Mouse (Mus musculus) heart, embryonic 11.5 days (tissue): ENCODE results near the gene Zfp398. TPM values are rescaled to one million over a fixed set of nuclear protein-coding genes. Genes with fewer than 3 reads are reported as not detected.

ENCODE experiments used
- ATAC-seq: fragments of 200-750 bp; cut with Nextera tagmentation; replicated peaks from 2 replicates; pipeline ENCODE4 v1.8.0; 2017; ENCODE audit warnings: moderate library complexity; ENCODE audit not compliant: insufficient number of reproducible peaks, low FRiP score, low TSS enrichment
- H3K27ac ChIP-seq: fragments of 300-500 bp; sonication (generic); 2 replicates; pipeline ENCODE4 v1.5.1; 2014; ENCODE audit warnings: mild to moderate bottlenecking, low read depth, low read length
- H3K27me3 ChIP-seq: fragments of 300-500 bp; sonication (generic); 2 replicates; pipeline ENCODE4 v1.6.1; 2014; ENCODE audit warnings: mild to moderate bottlenecking, low read length, mixed read lengths; ENCODE audit not compliant: control insufficient read depth, insufficient read depth
- H3K36me3 ChIP-seq: fragments of 300-500 bp; sonication (generic); 2 replicates; pipeline ENCODE4 v1.6.1; 2014; ENCODE audit warnings: mild to moderate bottlenecking, low read length, moderate library complexity, mixed read lengths; ENCODE audit not compliant: control insufficient read depth, insufficient read depth
- H3K4me1 ChIP-seq: fragments of 300-500 bp; sonication (generic); 2 replicates; pipeline ENCODE4 v1.6.1; 2014; ENCODE audit warnings: low read length; ENCODE audit not compliant: control insufficient read depth, insufficient read depth
- H3K4me2 ChIP-seq: fragments of 300-500 bp; sonication (generic); 2 replicates; pipeline ENCODE4 v1.6.1; 2014; ENCODE audit warnings: mild to moderate bottlenecking, moderate library complexity
- H3K4me3 ChIP-seq: fragments of 300-500 bp; sonication (generic); 2 replicates; pipeline ENCODE4 v1.5.1; 2014; ENCODE audit warnings: low read depth, low read length
- H3K9ac ChIP-seq: fragments of 300-500 bp; sonication (generic); 2 replicates; pipeline ENCODE4 v1.6.1; 2014; ENCODE audit warnings: mild to moderate bottlenecking, low read depth, low read length, moderate library complexity
- H3K9me3 ChIP-seq: fragments of 300-500 bp; sonication (generic); replicated peaks from 2 replicates; pipeline ENCODE4 v1.6.1; 2016; ENCODE audit warnings: low read length; ENCODE audit not compliant: control insufficient read depth
- WGBS: fragments of 180-500 bp; shearing (Covaris S2); extraction: QIAGEN DNeasy Blood & Tissue Kit; methylation state at CpG from one replicate; pipeline ENCODE4 v1.1.7; 2014; ENCODE audit not compliant: insufficient replicate concordance; 5-methylcytosine and 5-hydroxymethylcytosine counted together
- polyA plus RNA-seq: library from polyadenylated mRNA; unstranded; fragments of >200 nt; fragmentation: Nextera tagmentation; extraction: Ambion mirVana; gene quantifications from 2 replicates; pipeline ENCODE4 v1.2.1, GENCODE M21; 2014

Gene Zfp398
- polyA plus RNA-seq, 1 experiment from 2014 or later = 4.0 TPM

DNA sequence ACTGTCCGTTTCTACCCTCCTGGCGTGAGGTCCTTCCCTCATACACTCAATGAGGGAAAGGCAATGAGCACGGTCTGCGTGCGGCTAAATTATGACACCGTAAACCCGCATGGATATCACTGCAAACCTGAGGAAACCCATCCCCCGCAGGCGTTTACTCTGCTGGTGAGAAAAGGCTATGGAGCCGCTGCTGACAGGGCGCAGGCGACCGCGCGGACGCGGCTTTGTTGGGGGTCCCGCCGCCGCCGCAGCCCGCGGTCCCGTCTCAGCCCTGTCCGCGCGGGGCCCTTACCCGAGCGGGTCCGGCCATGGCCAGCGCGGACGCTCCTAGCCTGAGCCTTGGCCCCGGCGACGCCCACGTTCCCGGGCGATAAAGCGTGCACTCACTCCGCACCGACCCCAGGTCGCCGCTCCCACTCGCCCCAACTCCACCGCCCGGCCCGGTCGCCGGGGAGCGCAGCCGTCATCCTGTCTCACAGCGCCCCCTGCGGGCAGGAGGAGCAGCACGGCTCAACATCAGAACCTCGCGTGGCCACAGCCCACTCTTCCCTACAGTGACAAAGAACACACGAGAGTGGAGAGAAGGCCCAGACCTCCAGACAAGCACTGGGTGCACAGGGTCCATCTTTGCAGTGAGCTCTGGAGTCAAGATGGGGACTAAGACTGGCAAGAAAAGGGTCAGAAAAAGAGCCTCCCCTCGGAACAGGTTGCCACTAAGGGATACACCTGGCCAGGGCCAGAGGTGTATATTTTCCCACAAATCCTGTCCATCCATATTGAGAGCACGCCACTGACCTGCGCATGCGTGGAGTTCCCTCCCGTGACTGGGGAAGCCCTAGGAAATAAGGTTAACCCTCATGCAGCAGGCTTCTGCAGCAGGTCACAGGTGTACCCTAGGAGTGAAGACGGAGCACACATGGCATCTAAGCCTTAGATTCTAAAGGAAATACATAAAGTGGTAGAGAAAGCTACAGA is 5.1 kb upstream of the Zfp398 start, which contains the start of gene Zfp786:
Gene Zfp786 (minus strand): TSS at position 764 of the 975 bp plus-strand sequence.
- Histone ChIP-seq H3K27me3 (no peaks in the 10 kb centered on the region), H3K9ac (peak within 1 kb of the TSS; percentile 87), H3K36me3 (no peaks in the 10 kb centered on the region), H3K4me1 (peaks cover 3% of the 10 kb centered on the region), H3K27ac (0 out of 2 replicates have a peak within 1 kb of the TSS, but pooled peaks have one; percentile 22), H3K4me3 (peak within 1 kb of the TSS; percentile 87), H3K9me3 (no peaks in the 10 kb centered on the region), H3K4me2 (peak within 1 kb of the TSS; percentile 80)
- ATAC-seq = peak; percentile 77
- WGBS = 1% methylated on average over 64 of the region's 64 CpGs

DNA sequence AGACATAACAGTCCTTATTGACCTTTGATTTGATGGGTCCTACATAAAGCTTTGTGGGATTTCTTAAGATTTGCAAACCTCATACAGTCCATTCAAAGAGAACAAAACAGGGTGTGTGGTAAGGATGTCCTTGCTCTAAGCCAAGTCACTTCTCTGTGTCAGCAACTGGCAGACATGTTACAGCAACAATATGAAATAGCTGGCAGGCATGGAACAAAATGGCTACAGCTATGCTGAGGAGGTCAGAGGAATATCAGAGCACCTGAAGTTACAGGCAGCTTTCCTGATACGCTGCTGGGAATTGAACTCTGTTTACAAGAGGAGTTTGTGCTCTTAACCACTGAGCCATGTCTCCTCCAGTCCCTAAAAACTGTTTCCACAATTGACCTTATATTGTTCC is 3.2 kb upstream of the Zfp398 start:
- 71% methylated on average over 1 of the region's 1 CpGs for WGBS
- Histone ChIP-seq H3K9ac (no peak overlapping the region), H3K9me3 (no peaks in the 10 kb centered on the region), H3K4me2 (no peak overlapping the region), H3K36me3 (no peaks in the 10 kb centered on the region), H3K27ac (no peak overlapping the region), H3K27me3 (no peaks in the 10 kb centered on the region), H3K4me1 (peaks cover 3% of the 10 kb centered on the region), H3K4me3 (no peak overlapping the region)
- no peak for ATAC-seq

DNA sequence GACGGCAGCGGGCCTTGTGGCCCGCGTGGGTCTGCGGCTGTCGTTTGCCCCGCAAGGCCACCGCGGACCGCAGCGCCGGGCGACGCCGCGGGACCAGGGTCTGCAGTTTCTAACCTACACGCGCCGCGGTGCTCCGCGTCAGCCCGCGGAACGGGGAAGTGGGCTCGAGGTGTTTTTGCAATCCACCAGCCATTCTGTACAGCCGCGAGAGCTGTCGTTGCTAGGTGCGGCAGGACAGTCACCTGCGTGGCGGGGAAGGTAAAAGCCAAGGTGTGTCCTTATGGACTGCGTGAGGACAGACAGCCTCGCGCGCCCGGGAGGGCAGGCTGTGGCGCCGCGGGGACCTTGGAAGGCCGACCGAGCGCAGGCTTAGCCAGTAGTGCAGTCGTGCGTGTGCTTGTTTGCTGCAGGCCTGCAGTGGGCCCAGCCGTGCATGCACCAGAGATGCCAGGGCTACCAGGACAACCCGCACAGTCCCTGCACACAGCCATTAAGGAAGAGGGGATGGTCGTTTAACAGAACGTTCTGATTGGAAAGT is 592 bp downstream of the Zfp398 start:
- peak; percentile 64 for ATAC-seq

GRCm38 (mm10) chr6:47837630-47838029 is 2.2 kb downstream of the Zfp398 start:
- no peak overlapping the region for H3K4me2 ChIP-seq
- no peaks in the 10 kb centered on the region for H3K9me3 ChIP-seq
- no peak overlapping the region for H3K4me3 ChIP-seq
- H3K4me1 ChIP-seq = peaks cover 3% of the 10 kb centered on the region; the same call in 1 of the 2 replicates
- no peak overlapping the region for H3K9ac ChIP-seq
- no peak for ATAC-seq
- no peaks in the 10 kb centered on the region for H3K36me3 ChIP-seq
- no peak overlapping the region for H3K27ac ChIP-seq
- no peaks in the 10 kb centered on the region for H3K27me3 ChIP-seq
- WGBS = 32% methylated on average over 2 of the region's 2 CpGs

More for the DNA sequence above, 592 bp downstream of the Zfp398 start:
- Histone ChIP-seq H3K4me1 (peaks cover 3% of the 10 kb centered on the region; the same call in 1 of the 2 replicates), H3K4me2 (peak overlapping the region; percentile 74), H3K9me3 (no peaks in the 10 kb centered on the region), H3K27me3 (no peaks in the 10 kb centered on the region), H3K36me3 (no peaks in the 10 kb centered on the region), H3K9ac (peak overlapping the region; percentile 90), H3K27ac (peak overlapping the region; percentile 89), H3K4me3 (peak overlapping the region; percentile 94)
- WGBS = under 1% methylated on average over 49 of the region's 49 CpGs

- Histone ChIP-seq H3K9me3 (no peaks in the 10 kb centered on the region), H3K27me3 (no peaks in the 10 kb centered on the region), H3K9ac (no peak overlapping the region), H3K4me1 (0 out of 2 replicates have a peak, but pooled peaks cover 3% of the 10 kb centered on the region), H3K4me3 (no peak overlapping the region), H3K4me2 (no peak overlapping the region), H3K27ac (no peak overlapping the region), H3K36me3 (no peaks in the 10 kb centered on the region)
- no peak for ATAC-seq
- WGBS = 100% methylated on average over 1 of the region's 1 CpGs
Observed at GRCm38 (mm10) chr6:47841077-47841476, 5.6 kb downstream of the Zfp398 start.

- Histone ChIP-seq H3K4me3 (no peak overlapping the region), H3K27me3 (no peaks in the 10 kb centered on the region), H3K9ac (no peak overlapping the region), H3K9me3 (no peaks in the 10 kb centered on the region), H3K4me2 (no peak overlapping the region), H3K4me1 (0 out of 2 replicates have a peak, but pooled peaks cover 3% of the 10 kb centered on the region), H3K36me3 (no peaks in the 10 kb centered on the region), H3K27ac (no peak overlapping the region)
- no peak for ATAC-seq
- 87% methylated on average over 2 of the region's 2 CpGs for WGBS
Observed at GRCm38 (mm10) chr6:47841831-47842230, 6.4 kb downstream of the Zfp398 start.

DNA sequence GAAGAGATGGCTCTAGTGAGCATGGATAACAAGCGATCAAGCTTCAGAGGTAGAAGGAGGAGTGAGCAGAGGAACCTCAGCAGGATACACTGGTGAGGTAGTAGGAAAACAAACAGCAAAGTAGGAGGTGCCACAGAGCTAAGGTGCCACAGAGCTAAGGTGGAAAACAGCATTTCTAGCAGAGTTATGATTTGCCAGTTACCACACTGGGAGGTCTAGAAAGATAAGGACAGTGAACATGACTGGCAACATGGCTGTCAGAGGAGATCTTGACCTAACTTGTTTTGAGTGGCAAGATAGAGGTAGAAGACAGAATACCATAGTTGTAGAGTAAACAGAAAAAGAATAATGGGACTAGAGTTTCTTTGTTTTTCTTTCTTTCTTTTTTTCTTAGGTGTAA is 6.9 kb downstream of the Zfp398 start:
- no peak for ATAC-seq
- H3K4me3 ChIP-seq = no peak overlapping the region
- WGBS = 86% methylated on average over 1 of the region's 1 CpGs
- no peak overlapping the region for H3K4me2 ChIP-seq
- H3K4me1 ChIP-seq = 0 out of 2 replicates have a peak, but pooled peaks cover 3% of the 10 kb centered on the region
- no peak overlapping the region for H3K27ac ChIP-seq
- no peak overlapping the region for H3K9ac ChIP-seq
- no peaks in the 10 kb centered on the region for H3K27me3 ChIP-seq
- no peaks in the 10 kb centered on the region for H3K36me3 ChIP-seq
- no peaks in the 10 kb centered on the region for H3K9me3 ChIP-seq

GRCm38 (mm10) chr6:47845779-47846178 is 10.3 kb downstream of the Zfp398 start:
- Histone ChIP-seq H3K27ac (no peak overlapping the region), H3K4me2 (no peak overlapping the region), H3K36me3 (no peaks in the 10 kb centered on the region), H3K4me1 (no peaks in the 10 kb centered on the region), H3K9ac (no peak overlapping the region), H3K4me3 (no peak overlapping the region), H3K27me3 (no peaks in the 10 kb centered on the region), H3K9me3 (no peaks in the 10 kb centered on the region)
- ATAC-seq = no peak
